Mouse (Mus musculus): ENCODE measurements at regions not wholly inside any gene's neighbourhood (a gene's known extent, or its start where the extent isn't known, plus 50 kb on each side); places are given as distances from the start of the nearest gene placed in this dataset.

DNA sequence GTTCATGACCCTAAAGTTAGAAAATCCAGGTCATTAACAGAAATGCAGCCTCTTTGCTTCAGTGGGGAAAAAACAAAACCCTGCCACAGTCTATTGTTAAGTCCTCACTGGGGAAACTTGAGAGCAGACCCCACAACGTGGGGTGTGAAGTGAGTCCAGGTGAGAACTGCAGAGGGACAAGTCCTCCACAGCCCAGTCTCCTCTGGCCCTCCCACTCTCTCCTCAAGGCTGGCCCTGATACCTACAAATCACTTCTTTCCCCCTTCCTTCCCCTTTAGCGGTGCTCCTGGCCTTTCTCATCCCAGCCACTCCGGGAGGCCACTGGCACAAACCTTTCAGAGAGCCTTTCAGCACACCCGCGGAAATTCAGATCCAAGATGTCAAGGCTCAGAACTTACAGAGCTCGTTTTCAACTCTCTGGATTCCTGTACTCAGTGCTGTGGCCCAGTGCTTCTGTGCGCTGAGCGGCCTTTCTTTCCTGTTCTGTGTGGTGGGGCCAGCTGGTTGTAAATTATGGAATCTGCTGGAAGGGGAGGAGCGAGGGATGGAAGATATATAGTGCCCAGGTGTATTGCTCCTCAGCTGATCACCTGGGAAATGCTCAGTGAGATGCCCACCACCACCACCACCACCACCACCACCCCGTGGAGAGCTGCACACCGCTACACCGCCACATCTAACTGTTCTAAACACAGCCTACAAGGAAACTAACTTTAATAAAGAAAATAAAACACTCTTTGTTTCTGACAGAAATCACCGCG lies 566.8 kb downstream of the 1700064H15Rik start:
- no peaks in the 10 kb centered on the region for H3K36me3 ChIP-seq
- H3K4me1 ChIP-seq: no peaks in the 10 kb centered on the region
- H3K27me3 ChIP-seq: peaks cover 10% of the 10 kb centered on the region; the same call in 1 of the 2 replicates
- 0 out of 2 replicates have a peak, but pooled peaks have one; percentile 37 for ATAC-seq (ENCODE audit: insufficient number of reproducible peaks, insufficient read depth, low FRiP score, low TSS enrichment, low read depth)
- H3K9me3 ChIP-seq: no peaks in the 10 kb centered on the region
- WGBS: 42% methylated on average over 14 of the region's 14 CpGs
- no peak overlapping the region for H3K4me2 ChIP-seq
- no peak overlapping the region for H3K9ac ChIP-seq
- no peak overlapping the region for H3K4me3 ChIP-seq
- H3K27ac ChIP-seq: no peak overlapping the region

GRCm38 (mm10) chr3:19062249-19062859 lies 566.1 kb downstream of the 1700064H15Rik start:
- 33% methylated on average over 6 of the region's 6 CpGs for WGBS
- Histone ChIP-seq H3K27me3 (peaks cover 6% of the 10 kb centered on the region; the same call in 1 of the 2 replicates), H3K9ac (no peak overlapping the region), H3K4me1 (no peaks in the 10 kb centered on the region), H3K9me3 (no peaks in the 10 kb centered on the region), H3K36me3 (no peaks in the 10 kb centered on the region), H3K4me3 (no peak overlapping the region), H3K27ac (no peak overlapping the region), H3K4me2 (no peak overlapping the region)
- ATAC-seq (ENCODE audit: insufficient number of reproducible peaks, insufficient read depth, low FRiP score, low TSS enrichment, low read depth): no peak

- WGBS: 72% methylated on average over 3 of the region's 3 CpGs
- no peak for ATAC-seq (ENCODE audit: insufficient number of reproducible peaks, insufficient read depth, low FRiP score, low TSS enrichment, low read depth)
Observed at GRCm38 (mm10) chr3:19067141-19067757, 561.2 kb downstream of the 1700064H15Rik start.

More at GRCm38 (mm10) chr3:19067141-19067757, 561.2 kb downstream of the 1700064H15Rik start:
- Histone ChIP-seq H3K9me3 (no peaks in the 10 kb centered on the region), H3K9ac (no peak overlapping the region), H3K4me1 (no peaks in the 10 kb centered on the region), H3K27ac (no peak overlapping the region), H3K4me2 (no peak overlapping the region), H3K36me3 (no peaks in the 10 kb centered on the region), H3K27me3 (peaks cover 6% of the 10 kb centered on the region; the same call in 1 of the 2 replicates), H3K4me3 (no peak overlapping the region)
